Mouse (Mus musculus) bone marrow macrophage, adult 2 months (primary cell): Measurements from ENCODE around the gene Slu7. TPM values are rescaled to one million over a fixed set of nuclear protein-coding genes. Genes with fewer than 3 reads are reported as not detected.

Experiments
- H3K27ac ChIP-seq: 2 replicates; pipeline ENCODE4 v1.5.1; 2012; ENCODE audit warnings: low read depth, low read length; ENCODE audit not compliant: insufficient read depth
- H3K4me1 ChIP-seq: 2 replicates; pipeline ENCODE4 v1.6.1; 2012; ENCODE audit warnings: low read length; ENCODE audit not compliant: control insufficient read depth, insufficient read depth
- H3K4me3 ChIP-seq: 2 replicates; pipeline ENCODE4 v1.5.1; 2012; ENCODE audit warnings: mild to moderate bottlenecking, low read length, moderate library complexity; ENCODE audit not compliant: insufficient read depth
- CTCF ChIP-seq: IDR thresholded peaks from 2 replicates; pipeline ENCODE4 v1.5.1; 2012; ENCODE audit warnings: low read depth, mild to moderate bottlenecking, low read length, moderate library complexity
- POLR2A ChIP-seq: IDR thresholded peaks from 2 replicates; pipeline ENCODE4 v1.6.1; 2012; ENCODE audit warnings: mild to moderate bottlenecking, low read depth, low read length, borderline replicate concordance
- polyA plus RNA-seq: library from polyadenylated mRNA; stranded (reverse); fragments of >200 nt; gene quantifications from 2 replicates; pipeline ENCODE4 v1.2.4, GENCODE M21; 2012; ENCODE audit not compliant: missing spikeins, insufficient read depth, insufficient read length

The Slu7 gene
- polyA plus RNA-seq, 1 experiment, result 68.9 TPM

DNA sequence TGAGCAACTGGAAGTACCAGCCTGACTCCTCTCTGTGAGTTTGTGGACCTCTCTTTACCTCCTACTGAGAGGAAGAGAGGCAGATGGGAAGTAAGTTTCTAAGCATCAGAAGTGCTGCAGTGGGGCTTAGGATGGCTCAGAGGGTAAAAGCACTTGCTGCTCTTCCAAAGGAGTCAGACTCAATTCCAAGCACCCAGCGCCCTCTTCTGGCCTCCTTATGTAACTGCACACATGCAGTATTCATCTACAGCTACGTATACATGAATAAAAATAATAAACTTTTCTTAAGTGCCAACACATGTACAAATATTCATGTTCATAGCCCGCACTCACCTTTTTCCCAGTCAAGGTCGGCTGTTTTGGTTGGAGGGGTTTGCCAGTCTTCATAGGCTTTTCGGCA is 9.2 kb upstream of the Slu7 start:
- Histone ChIP-seq H3K27ac (no peak overlapping the region), H3K4me1 (peaks cover 10% of the 10 kb centered on the region), H3K4me3 (no peak overlapping the region)
- no peak for TF ChIP-seq POLR2A
- TF ChIP-seq CTCF, result no peak

DNA sequence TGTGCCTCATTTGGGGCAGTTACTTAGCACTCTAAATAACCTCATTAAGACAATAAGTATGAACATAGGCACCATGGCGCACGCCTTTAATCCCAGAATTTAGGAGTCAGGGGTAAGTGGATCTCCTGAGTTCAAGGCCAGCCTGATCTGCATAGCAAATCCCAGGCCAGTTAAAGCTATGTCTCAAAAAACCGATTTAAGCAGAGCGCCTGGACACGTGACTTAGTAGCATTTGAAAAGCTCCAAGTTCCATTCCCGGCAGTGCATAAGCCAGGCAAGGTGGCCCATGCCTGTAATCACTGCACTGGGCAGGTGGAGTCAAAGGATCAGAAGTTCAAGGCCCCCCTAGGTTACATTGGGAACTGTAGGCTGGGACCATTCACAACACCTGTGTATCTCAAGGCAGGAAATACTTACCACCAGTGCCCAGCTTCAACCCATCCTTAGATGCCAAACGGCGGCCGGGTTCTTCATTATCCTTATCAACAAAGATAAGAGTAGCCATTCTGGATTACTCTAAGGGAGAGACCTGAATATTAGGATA is 8.3 kb upstream of the Slu7 start:
- H3K4me1 ChIP-seq, result peaks cover 10% of the 10 kb centered on the region
- H3K27ac ChIP-seq, result no peak overlapping the region
- TF ChIP-seq POLR2A (no peak), CTCF (no peak)
- peak overlapping the region; percentile 73; the same call in 1 of the 2 replicates for H3K4me3 ChIP-seq

GRCm38 (mm10) chr11:43425824-43426413 is 7.6 kb upstream of the Slu7 start, which contains the start of gene Pttg1:
Pttg1 (minus strand) TSS chr11:43426251.
- H3K4me3 ChIP-seq, result peak within 1 kb of the TSS; percentile 73
- TF ChIP-seq POLR2A (no peak), CTCF (no peak)
- H3K4me1 ChIP-seq, result peaks cover 10% of the 10 kb centered on the region
- peak within 1 kb of the TSS; percentile 61 for H3K27ac ChIP-seq

DNA sequence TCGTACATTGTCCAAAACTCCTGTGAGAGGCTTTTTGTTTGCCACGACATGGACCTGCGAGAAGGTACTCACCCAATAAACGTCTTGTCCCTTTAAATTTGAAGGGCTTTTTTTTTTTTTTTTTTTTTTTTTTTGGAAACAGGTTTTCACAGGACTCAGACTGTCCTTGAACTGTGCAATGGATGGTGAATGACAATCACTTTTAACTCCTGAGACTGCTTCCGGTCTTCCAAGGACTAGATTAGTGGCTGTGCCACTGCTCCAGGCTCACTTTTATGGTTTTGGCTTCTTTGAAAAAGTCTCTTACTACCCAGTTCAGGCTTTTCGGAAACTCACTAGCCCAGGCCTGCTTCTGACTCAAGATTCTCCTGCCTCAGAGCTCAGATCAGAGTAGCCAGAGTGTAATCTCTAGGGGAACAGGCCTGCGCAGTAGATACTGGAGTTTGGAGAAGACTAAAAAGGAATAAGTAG is 7.1 kb upstream of the Slu7 start:
- TF ChIP-seq CTCF (no peak), POLR2A (no peak)
- H3K4me3 ChIP-seq, result peak overlapping the region; percentile 73
- H3K4me1 ChIP-seq, result peaks cover 10% of the 10 kb centered on the region
- peak overlapping the region; percentile 61 for H3K27ac ChIP-seq

DNA sequence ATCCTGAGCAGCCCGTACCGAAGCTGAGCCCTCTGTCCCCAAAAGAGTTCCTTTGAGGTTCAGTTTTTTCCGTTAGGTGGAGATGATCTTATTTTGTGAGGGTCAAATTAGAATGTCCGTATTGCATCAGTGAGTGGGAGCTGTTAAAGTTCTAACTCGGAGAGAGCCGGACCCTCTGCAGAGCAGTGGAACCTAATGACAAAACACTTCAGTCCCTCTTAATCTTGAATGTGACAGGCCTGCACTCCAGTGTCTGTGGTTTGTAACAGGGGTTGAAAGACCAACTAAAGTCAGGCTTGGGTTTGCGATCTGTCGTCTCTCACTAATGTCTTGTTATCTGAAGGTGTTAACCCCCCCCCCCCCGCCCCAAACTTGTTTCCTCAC is 472 bp downstream of the Slu7 start:
- TF ChIP-seq CTCF, result no peak
- TF ChIP-seq POLR2A, result no peak
- peak overlapping the region; percentile 67 for H3K27ac ChIP-seq
- peaks cover 8% of the 10 kb centered on the region for H3K4me1 ChIP-seq
- H3K4me3 ChIP-seq, result peak overlapping the region; percentile 93

- TF ChIP-seq POLR2A, result no peak
- TF ChIP-seq CTCF, result no peak
- H3K27ac ChIP-seq, result no peak overlapping the region
- no peak overlapping the region for H3K4me3 ChIP-seq
- H3K4me1 ChIP-seq, result no peaks in the 10 kb centered on the region
Observed at GRCm38 (mm10) chr11:43441121-43441520, 7.6 kb downstream of the Slu7 start.

DNA sequence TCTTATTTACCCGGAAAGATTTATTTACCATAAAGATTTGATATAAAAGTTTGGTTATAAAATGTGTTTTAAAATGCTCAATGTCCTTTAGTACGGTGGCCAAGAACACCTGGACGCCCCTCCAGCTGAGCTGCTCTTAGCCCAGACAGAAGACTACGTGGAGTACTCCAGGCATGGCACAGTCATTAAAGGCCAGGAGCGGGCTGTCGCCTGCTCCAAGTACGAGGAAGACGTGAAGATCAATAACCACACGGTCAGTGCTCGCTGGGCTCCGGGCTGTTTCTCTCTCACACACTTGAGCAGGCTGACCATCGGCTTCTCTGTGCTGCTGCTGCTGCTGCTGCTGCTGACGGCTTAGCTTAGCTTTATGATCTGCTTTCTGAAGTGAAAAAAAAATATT is 9.6 kb downstream of the Slu7 start:
- Histone ChIP-seq H3K27ac (no peak overlapping the region), H3K4me3 (no peak overlapping the region), H3K4me1 (no peaks in the 10 kb centered on the region)
- TF ChIP-seq CTCF, result no peak
- TF ChIP-seq POLR2A, result no peak

GRCm38 (mm10) chr11:43449916-43450315 is 16.4 kb downstream of the Slu7 start:
- TF ChIP-seq CTCF (no peak), POLR2A (no peak)
- H3K4me3 ChIP-seq, result no peak overlapping the region
- H3K4me1 ChIP-seq, result peaks cover 21% of the 10 kb centered on the region
- no peak overlapping the region for H3K27ac ChIP-seq

- peaks cover 21% of the 10 kb centered on the region for H3K4me1 ChIP-seq
- no peak for TF ChIP-seq CTCF
- no peak for TF ChIP-seq POLR2A
Observed at GRCm38 (mm10) chr11:43451322-43451721, 17.8 kb downstream of the Slu7 start.

DNA sequence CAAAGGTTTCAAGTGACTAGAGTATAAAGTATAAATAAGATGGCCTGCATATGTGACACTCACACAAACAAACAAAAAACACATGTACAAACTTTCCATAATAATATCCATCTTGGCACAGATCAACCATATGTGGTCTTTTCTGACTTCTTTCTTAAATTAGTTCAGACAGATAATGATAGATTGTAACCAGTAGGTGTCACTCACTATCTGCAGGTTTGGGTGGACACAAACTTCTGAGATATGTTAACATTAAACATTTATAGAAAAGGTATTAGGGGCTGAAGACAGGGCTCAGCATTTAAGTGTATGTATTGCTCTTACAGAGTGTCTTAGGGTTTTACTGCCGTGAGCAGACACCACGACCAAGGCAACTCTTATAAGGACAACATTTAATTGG is 18.7 kb downstream of the Slu7 start:
- TF ChIP-seq POLR2A, result no peak
- no peak for TF ChIP-seq CTCF
- no peak overlapping the region for H3K27ac ChIP-seq
- peaks cover 21% of the 10 kb centered on the region for H3K4me1 ChIP-seq
- no peak overlapping the region for H3K4me3 ChIP-seq

More at GRCm38 (mm10) chr11:43451322-43451721, 17.8 kb downstream of the Slu7 start:
- Histone ChIP-seq H3K27ac (peak overlapping the region; percentile 28), H3K4me3 (no peak overlapping the region)
